ENCODE assay signal across 28 mouse cellular contexts in the genomic region with DNA sequence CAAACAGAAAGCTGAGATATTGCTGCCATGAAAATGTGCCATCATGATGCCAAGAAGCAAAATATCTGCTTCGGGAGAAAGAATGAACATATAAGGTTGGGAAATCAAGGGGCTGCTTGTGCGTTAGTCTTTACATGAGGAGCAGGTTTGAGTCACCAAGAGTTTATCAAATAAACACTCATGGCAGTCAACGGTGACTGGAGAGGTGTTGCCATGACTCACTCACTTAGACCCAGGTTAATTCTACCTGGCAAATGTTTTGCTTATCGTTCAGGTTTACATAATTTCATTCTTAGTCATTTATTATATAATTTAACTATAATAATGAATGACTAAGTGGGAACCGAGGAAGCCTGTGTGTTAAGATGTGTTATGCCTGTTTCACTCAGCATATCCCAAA.
"Had no signal": no experiment of that assay in that cellular context is flagged by ENCODE, and none has a peak within 500 bp of the region (broad histone marks: within the 10 kb centered on the region; RNA-seq: fewer than 3 reads in every experiment).

No protein-coding gene starts in this region.

- H3K9me3 ChIP-seq: limb, embryonic 10.5 days; limb, embryonic 12.5 days; limb, embryonic 13.5 days; limb, embryonic 15.5 days; liver, embryonic 12.5 days; liver, embryonic 13.5 days; liver, embryonic 15.5 days; lung, embryonic 15.5 days; megakaryocyte, embryonic 14.5 days; midbrain, embryonic 10.5 days; midbrain, embryonic 12.5 days; midbrain, embryonic 13.5 days; midbrain, embryonic 15.5 days had no signal

- H3K4me3 ChIP-seq: left cerebral cortex, adult 2 months; limb, embryonic 10.5 days; limb, embryonic 12.5 days; limb, embryonic 13.5 days; limb, embryonic 15.5 days; liver, embryonic 12.5 days; liver, embryonic 13.5 days; liver, embryonic 15.5 days; lung, embryonic 15.5 days; megakaryocyte, embryonic 14.5 days; midbrain, embryonic 10.5 days; midbrain, embryonic 12.5 days; midbrain, embryonic 13.5 days; midbrain, embryonic 15.5 days; myocyte had no signal

- H3K9ac ChIP-seq: limb, embryonic 12.5 days; limb, embryonic 13.5 days; limb, embryonic 15.5 days; liver, embryonic 12.5 days; liver, embryonic 13.5 days; liver, embryonic 14.5 days; liver, embryonic 15.5 days; liver, postnatal 0 days; lung, embryonic 14.5 days; lung, embryonic 15.5 days; midbrain, embryonic 12.5 days; midbrain, embryonic 13.5 days; midbrain, embryonic 15.5 days had no signal

- H3K4me2 ChIP-seq: limb, embryonic 12.5 days; limb, embryonic 13.5 days; limb, embryonic 15.5 days; liver, embryonic 11.5 days; liver, embryonic 12.5 days; liver, embryonic 13.5 days; liver, embryonic 15.5 days; lung, embryonic 14.5 days; lung, embryonic 15.5 days; midbrain, embryonic 11.5 days; midbrain, embryonic 12.5 days; midbrain, embryonic 13.5 days; midbrain, embryonic 15.5 days had no signal

- H3K27ac ChIP-seq: left cerebral cortex, adult 2 months; limb, embryonic 10.5 days; limb, embryonic 12.5 days; limb, embryonic 13.5 days; limb, embryonic 15.5 days; liver, embryonic 12.5 days; liver, embryonic 13.5 days; liver, embryonic 14.5 days; liver, embryonic 15.5 days; lung, embryonic 15.5 days; macrophage; midbrain, embryonic 10.5 days; midbrain, embryonic 12.5 days; midbrain, embryonic 13.5 days; midbrain, embryonic 15.5 days had no signal

- ATAC-seq: liver, embryonic 12.5 days; liver, postnatal 0 days; midbrain, embryonic 13.5 days; midbrain, embryonic 15.5 days; midbrain, embryonic 16.5 days had no signal

- DNase-seq: left cerebral cortex, postnatal 4 days; liver; liver, embryonic 13.5 days; liver, postnatal 0 days; lung, adult 2 months; lung, embryonic 14.5 days; lung, postnatal 14 days; lung, postnatal 36 days; midbrain, embryonic 14.5 days had no signal

- H3K27me3 ChIP-seq: limb, embryonic 12.5 days; limb, embryonic 13.5 days; limb, embryonic 15.5 days; liver, embryonic 12.5 days; liver, embryonic 13.5 days; liver, embryonic 15.5 days; lung, embryonic 15.5 days; megakaryocyte, embryonic 14.5 days; midbrain, embryonic 12.5 days; midbrain, embryonic 13.5 days; midbrain, embryonic 15.5 days had no signal

- H3K36me3 ChIP-seq: limb, embryonic 10.5 days; limb, embryonic 12.5 days; limb, embryonic 13.5 days; limb, embryonic 15.5 days; liver, embryonic 12.5 days; liver, embryonic 13.5 days; liver, embryonic 15.5 days; lung, embryonic 15.5 days; midbrain, embryonic 10.5 days; midbrain, embryonic 12.5 days; midbrain, embryonic 13.5 days; midbrain, embryonic 15.5 days had no signal

- H3K4me1 ChIP-seq: limb, embryonic 12.5 days; limb, embryonic 13.5 days; limb, embryonic 15.5 days; liver, embryonic 12.5 days; liver, embryonic 13.5 days; liver, embryonic 15.5 days; lung, embryonic 15.5 days; megakaryocyte, embryonic 14.5 days; midbrain, embryonic 10.5 days; midbrain, embryonic 12.5 days; midbrain, embryonic 13.5 days; midbrain, embryonic 15.5 days had no signal
